In genomic region chr17:48300861-48301260, GRCm38 (mm10) we compare ENCODE assay signal across 10 mouse cellular contexts. TPM values are rescaled to one million over a fixed set of nuclear protein-coding genes. Genes with fewer than 3 reads are reported as not detected.
DNase-seq lines count a peak whose midpoint lies in the region; ATAC-seq and TF ChIP-seq lines count a peak whose summit lies in the region.
"Had no signal": no experiment of that assay in that cellular context is flagged by ENCODE, and none has a peak within 500 bp of the region (broad histone marks: within the 10 kb centered on the region; RNA-seq: fewer than 3 reads in every experiment).

No protein-coding gene starts in this region.

- H3K4me3 ChIP-seq in lung, embryonic 14.5 days (ENCODE audit: low read depth, low read length): no peak overlapping the region; the same call in 1 of the 2 replicates
- no peak overlapping the region for H3K4me3 ChIP-seq in lung, postnatal 0 days (ENCODE audit: low read depth, low read length)
- no peak overlapping the region for H3K4me3 ChIP-seq in embryonic facial prominence, embryonic 14.5 days (ENCODE audit: low read depth, low read length)
- H3K4me3 ChIP-seq in megakaryocyte, embryonic 14.5 days (replicated peaks): peak overlapping the region; percentile 97
- no peak overlapping the region for H3K4me3 ChIP-seq in kidney, adult 2 months (ENCODE audit: insufficient read depth, low read depth, low read length)
- no peak overlapping the region for H3K4me3 ChIP-seq in kidney, embryonic 14.5 days (ENCODE audit: low read length)
- H3K4me3 ChIP-seq: midbrain, embryonic 15.5 days had no signal

- no peaks in the 10 kb centered on the region for H3K36me3 ChIP-seq in lung, embryonic 14.5 days (ENCODE audit: insufficient read depth)
- H3K36me3 ChIP-seq in lung, postnatal 0 days (ENCODE audit: insufficient read depth, low read length): no peaks in the 10 kb centered on the region
- no peaks in the 10 kb centered on the region for H3K36me3 ChIP-seq in embryonic facial prominence, embryonic 14.5 days (ENCODE audit: control insufficient read depth, insufficient read depth, low read length)
- H3K36me3 ChIP-seq in megakaryocyte, embryonic 14.5 days (replicated peaks; ENCODE audit: low read length): peaks cover 46% of the 10 kb centered on the region
- no peaks in the 10 kb centered on the region for H3K36me3 ChIP-seq in kidney, adult 2 months (ENCODE audit: control insufficient read depth, insufficient read depth, low read length)
- H3K36me3 ChIP-seq in kidney, embryonic 14.5 days (ENCODE audit: control insufficient read depth, insufficient read depth, low read length): no peaks in the 10 kb centered on the region
- H3K36me3 ChIP-seq: midbrain, embryonic 15.5 days had no signal

- no peak for TF ChIP-seq EP300 in lung, postnatal 0 days (IDR thresholded peaks at IDR 0.05)

- H3K4me2 ChIP-seq in lung, embryonic 14.5 days: peak overlapping the region; percentile 25; the same call in 1 of the 2 replicates
- no peak overlapping the region for H3K4me2 ChIP-seq in lung, postnatal 0 days (replicated peaks; ENCODE audit: low read depth, low read length)
- H3K4me2 ChIP-seq in embryonic facial prominence, embryonic 14.5 days (ENCODE audit: low read depth, low read length): no peak overlapping the region
- no peak overlapping the region for H3K4me2 ChIP-seq in kidney, embryonic 14.5 days (replicated peaks; ENCODE audit: low read depth, low read length)
- H3K4me2 ChIP-seq: midbrain, embryonic 15.5 days had no signal

- H3K9me3 ChIP-seq in lung, embryonic 14.5 days (ENCODE audit: low read depth, low read length): no peaks in the 10 kb centered on the region
- H3K9me3 ChIP-seq in lung, postnatal 0 days (ENCODE audit: low read length): no peaks in the 10 kb centered on the region
- no peaks in the 10 kb centered on the region for H3K9me3 ChIP-seq in embryonic facial prominence, embryonic 14.5 days (ENCODE audit: control insufficient read depth, low read length)
- no peaks in the 10 kb centered on the region for H3K9me3 ChIP-seq in megakaryocyte, embryonic 14.5 days
- H3K9me3 ChIP-seq in kidney, embryonic 14.5 days (ENCODE audit: control insufficient read depth, low read length): no peaks in the 10 kb centered on the region
- H3K9me3 ChIP-seq: midbrain, embryonic 15.5 days had no signal

- WGBS in lung, embryonic 14.5 days: 70% methylated on average over 9 of the region's 9 CpGs
- WGBS in lung, postnatal 0 days: 67% methylated on average over 9 of the region's 9 CpGs
- 77% methylated on average over 9 of the region's 9 CpGs for WGBS in embryonic facial prominence, embryonic 14.5 days
- WGBS in kidney, adult 2 months: 73% methylated on average over 9 of the region's 9 CpGs
- 80% methylated on average over 9 of the region's 9 CpGs for WGBS in kidney, embryonic 14.5 days

- no peak overlapping the region for H3K9ac ChIP-seq in lung, embryonic 14.5 days
- no peak overlapping the region for H3K9ac ChIP-seq in lung, postnatal 0 days (replicated peaks; ENCODE audit: low read depth)
- H3K9ac ChIP-seq in embryonic facial prominence, embryonic 14.5 days (ENCODE audit: low read depth, low read length): no peak overlapping the region
- no peak overlapping the region for H3K9ac ChIP-seq in kidney, embryonic 14.5 days (ENCODE audit: low read depth, low read length)
- H3K9ac ChIP-seq: midbrain, embryonic 15.5 days had no signal

- ATAC-seq in lung, embryonic 14.5 days (ENCODE audit: insufficient read depth): no peak
- ATAC-seq in lung, postnatal 0 days: no peak
- no peak for ATAC-seq in embryonic facial prominence, embryonic 14.5 days (ENCODE audit: low read depth)
- ATAC-seq in kidney, embryonic 14.5 days (ENCODE audit: low FRiP score, low TSS enrichment): no peak
- ATAC-seq: midbrain, embryonic 15.5 days had no signal

- no peak for TF ChIP-seq CTCF in lung, embryonic 14.5 days (IDR thresholded peaks at IDR 0.05; ENCODE audit: low read depth)
- no peak for TF ChIP-seq CTCF in lung, postnatal 0 days (IDR thresholded peaks at IDR 0.05)
- no peak for TF ChIP-seq CTCF in kidney, adult 2 months (conservative IDR thresholded peaks at IDR 0.05; ENCODE audit: insufficient read depth, insufficient read length, low read depth, low read length)

- H3K4me1 ChIP-seq in lung, embryonic 14.5 days (ENCODE audit: insufficient read depth): no peaks in the 10 kb centered on the region
- no peaks in the 10 kb centered on the region for H3K4me1 ChIP-seq in lung, postnatal 0 days (ENCODE audit: insufficient read depth, low read depth, low read length)
- H3K4me1 ChIP-seq in embryonic facial prominence, embryonic 14.5 days (ENCODE audit: control insufficient read depth, insufficient read depth, low read length): no peaks in the 10 kb centered on the region
- H3K4me1 ChIP-seq in megakaryocyte, embryonic 14.5 days: peaks cover 73% of the 10 kb centered on the region
- H3K4me1 ChIP-seq in kidney, adult 2 months (ENCODE audit: control insufficient read depth, insufficient read depth, low read length): no peaks in the 10 kb centered on the region
- no peaks in the 10 kb centered on the region for H3K4me1 ChIP-seq in kidney, embryonic 14.5 days (ENCODE audit: control insufficient read depth, insufficient read depth, low read length)
- H3K4me1 ChIP-seq: midbrain, embryonic 15.5 days had no signal

- no peak overlapping the region for H3K27ac ChIP-seq in lung, embryonic 14.5 days (ENCODE audit: low read depth)
- H3K27ac ChIP-seq in lung, postnatal 0 days (ENCODE audit: low read length): no peak overlapping the region
- no peak overlapping the region for H3K27ac ChIP-seq in embryonic facial prominence, embryonic 14.5 days (replicated peaks; ENCODE audit: low read depth, low read length)
- H3K27ac ChIP-seq in kidney, adult 2 months (ENCODE audit: insufficient read depth, low read depth, low read length): no peak overlapping the region
- no peak overlapping the region for H3K27ac ChIP-seq in kidney, embryonic 14.5 days (ENCODE audit: low read depth, low read length)
- H3K27ac ChIP-seq: midbrain, embryonic 15.5 days had no signal

- TF ChIP-seq POLR2A in kidney, adult 2 months (IDR thresholded peaks at IDR 0.05; ENCODE audit: low read depth, low read length): no peak

- no peaks in the 10 kb centered on the region for H3K27me3 ChIP-seq in lung, embryonic 14.5 days (ENCODE audit: insufficient read depth, low read length)
- H3K27me3 ChIP-seq in lung, postnatal 0 days (replicated peaks; ENCODE audit: insufficient read depth, low read length): no peaks in the 10 kb centered on the region
- H3K27me3 ChIP-seq in embryonic facial prominence, embryonic 14.5 days (replicated peaks; ENCODE audit: control insufficient read depth, insufficient read depth, low read length): no peaks in the 10 kb centered on the region
- no peaks in the 10 kb centered on the region for H3K27me3 ChIP-seq in megakaryocyte, embryonic 14.5 days (replicated peaks)
- H3K27me3 ChIP-seq in kidney, adult 2 months (replicated peaks; ENCODE audit: control insufficient read depth, insufficient read depth, low read length): no peaks in the 10 kb centered on the region
- no peaks in the 10 kb centered on the region; the same call in 1 of the 2 replicates for H3K27me3 ChIP-seq in kidney, embryonic 14.5 days (ENCODE audit: control insufficient read depth, insufficient read depth, low read length)
- H3K27me3 ChIP-seq: midbrain, embryonic 15.5 days had no signal

- no peak for DNase-seq in lung, embryonic 14.5 days
- DNase-seq in lung, postnatal 0 days (ENCODE audit: low spot score): no peak
- DNase-seq in embryonic facial prominence, embryonic 14.5 days (ENCODE audit: low spot score): peak; percentile 6
- DNase-seq in thymus, postnatal 25 days: peak; percentile 76
- no peak for DNase-seq in kidney, adult 2 months
- no peak for DNase-seq in kidney, postnatal 25 days

RNA-seq across cellular contexts. Expression of gene Treml2, which starts 1.6 kb away (rescaled TPM):
- 0.12 and 0.43 TPM in 2 replicates for polyA plus RNA-seq in lung, embryonic 14.5 days (2014; fragmentation: Nextera tagmentation; extraction: Ambion mirVana)
- 0.40 and 0.54 TPM in 2 replicates for polyA plus RNA-seq in lung, postnatal 0 days (2015; fragmentation: Nextera tagmentation; extraction: Ambion mirVana)
- 0.14 and 0.28 TPM in 2 replicates for polyA plus RNA-seq in embryonic facial prominence, embryonic 14.5 days (2014; fragmentation: Nextera tagmentation; extraction: Ambion mirVana)
- 38.9 and 51.5 TPM in 2 replicates for polyA plus RNA-seq in megakaryocyte, embryonic 14.5 days (2012; ENCODE audit: insufficient read depth, low replicate concordance)
- polyA plus RNA-seq in kidney, adult 2 months (2012; rRNA removed): 0.07 and 3.1 TPM in 2 replicates
- polyA plus RNA-seq in kidney, embryonic 14.5 days (2014; fragmentation: Nextera tagmentation; extraction: Ambion mirVana): 0.16 TPM in 1 of 2 replicates, not detected in the other
- polyA plus RNA-seq: midbrain, embryonic 15.5 days had no signal

RNA-seq across cellular contexts. Expression of gene B430306N03Rik, which starts 15.1 kb away (rescaled TPM):
- 0.26 and 0.33 TPM in 2 replicates for polyA plus RNA-seq in lung, embryonic 14.5 days (2014; fragmentation: Nextera tagmentation; extraction: Ambion mirVana)
- polyA plus RNA-seq in lung, postnatal 0 days (2015; fragmentation: Nextera tagmentation; extraction: Ambion mirVana): 0.58 and 0.92 TPM in 2 replicates
- 0.07 and 1.0 TPM in 2 replicates for polyA plus RNA-seq in embryonic facial prominence, embryonic 14.5 days (2014; fragmentation: Nextera tagmentation; extraction: Ambion mirVana)
- polyA plus RNA-seq in megakaryocyte, embryonic 14.5 days (2012; ENCODE audit: insufficient read depth, low replicate concordance): 0.94 TPM in 1 of 2 replicates, not detected in the other
- polyA plus RNA-seq in kidney, adult 2 months (2012; rRNA removed): 0.08 and 0.45 TPM in 2 replicates
- 0.10 and 0.49 TPM in 2 replicates for polyA plus RNA-seq in kidney, embryonic 14.5 days (2014; fragmentation: Nextera tagmentation; extraction: Ambion mirVana)
- polyA plus RNA-seq: forebrain, embryonic 11.5 days had no signal

RNA-seq across cellular contexts. Expression of gene Treml4, which starts 36.8 kb away (rescaled TPM):
- 0.13 TPM in 1 of 2 replicates, not detected in the other for polyA plus RNA-seq in lung, embryonic 14.5 days (2014; fragmentation: Nextera tagmentation; extraction: Ambion mirVana)
- 2.2 and 2.8 TPM in 2 replicates for polyA plus RNA-seq in lung, postnatal 0 days (2015; fragmentation: Nextera tagmentation; extraction: Ambion mirVana)
- 0.13 and 0.21 TPM in 2 replicates for polyA plus RNA-seq in embryonic facial prominence, embryonic 14.5 days (2014; fragmentation: Nextera tagmentation; extraction: Ambion mirVana)
- 3.6 TPM in 1 of 2 replicates, not detected in the other for polyA plus RNA-seq in megakaryocyte, embryonic 14.5 days (2012; ENCODE audit: insufficient read depth, low replicate concordance)
- 0.91 and 0.92 TPM in 2 replicates for polyA plus RNA-seq in kidney, adult 2 months (2012; rRNA removed)
- 0.19 and 0.43 TPM in 2 replicates for polyA plus RNA-seq in kidney, embryonic 14.5 days (2014; fragmentation: Nextera tagmentation; extraction: Ambion mirVana)
- polyA plus RNA-seq: forebrain, embryonic 11.5 days; midbrain, embryonic 15.5 days had no signal

RNA-seq across cellular contexts. Expression of gene Trem2, which starts 45.3 kb away (rescaled TPM):
- 6.2 and 6.5 TPM in 2 replicates for polyA plus RNA-seq in lung, embryonic 14.5 days (2014; fragmentation: Nextera tagmentation; extraction: Ambion mirVana)
- polyA plus RNA-seq in lung, postnatal 0 days (2015; fragmentation: Nextera tagmentation; extraction: Ambion mirVana): 5.1 and 6.8 TPM in 2 replicates
- 5.4 and 6.6 TPM in 2 replicates for polyA plus RNA-seq in embryonic facial prominence, embryonic 14.5 days (2014; fragmentation: Nextera tagmentation; extraction: Ambion mirVana)
- 45.6 and 176 TPM in 2 replicates for polyA plus RNA-seq in megakaryocyte, embryonic 14.5 days (2012; ENCODE audit: insufficient read depth, low replicate concordance)
- 0.62 and 0.75 TPM in 2 replicates for polyA plus RNA-seq in kidney, adult 2 months (2012; rRNA removed)
- polyA plus RNA-seq in kidney, embryonic 14.5 days (2014; fragmentation: Nextera tagmentation; extraction: Ambion mirVana): 2.0 and 2.8 TPM in 2 replicates

RNA-seq across cellular contexts. Expression of gene Trem3, which starts 53.3 kb away (rescaled TPM):
- 0.25 and 0.45 TPM in 2 replicates for polyA plus RNA-seq in lung, embryonic 14.5 days (2014; fragmentation: Nextera tagmentation; extraction: Ambion mirVana)
- 1.7 and 2.0 TPM in 2 replicates for polyA plus RNA-seq in lung, postnatal 0 days (2015; fragmentation: Nextera tagmentation; extraction: Ambion mirVana)
- polyA plus RNA-seq in embryonic facial prominence, embryonic 14.5 days (2014; fragmentation: Nextera tagmentation; extraction: Ambion mirVana): 0.24 TPM in 1 of 2 replicates, not detected in the other
- polyA plus RNA-seq in megakaryocyte, embryonic 14.5 days (2012; ENCODE audit: insufficient read depth, low replicate concordance): 0.12 TPM in 1 of 2 replicates, not detected in the other
- 0.11 and 0.19 TPM in 2 replicates for polyA plus RNA-seq in kidney, adult 2 months (2012; rRNA removed)
- polyA plus RNA-seq in kidney, embryonic 14.5 days (2014; fragmentation: Nextera tagmentation; extraction: Ambion mirVana): not detected in 2 replicates
- polyA plus RNA-seq: forebrain, embryonic 11.5 days; midbrain, embryonic 15.5 days had no signal

Comparison
In these comparisons a context has a peak if more than half of its experiments do, and no peak if none do; other contexts are left out.
1. DNase-seq: peak in embryonic facial prominence, embryonic 14.5 days (single experiment) and thymus, postnatal 25 days (single experiment); none in lung, embryonic 14.5 days (single experiment), lung, postnatal 0 days (single experiment), kidney, adult 2 months (single experiment) and kidney, postnatal 25 days (0 of 2).